Mouse (Mus musculus) liver, embryonic 16.5 days (tissue): ENCODE measurements around the gene Hoxa7. TPM values are rescaled to one million over a fixed set of nuclear protein-coding genes. Genes with fewer than 3 reads are reported as not detected.

Source experiments
- ATAC-seq: fragments of 200-750 bp; cut with Nextera tagmentation; 2 replicates; pipeline ENCODE4 v1.8.0; 2017; ENCODE audit warnings: low read depth, mild to moderate bottlenecking, moderate number of reproducible peaks, moderate library complexity
- H3K27ac ChIP-seq: fragments of 300-500 bp; sonication (generic); 2 replicates; pipeline ENCODE4 v1.5.1; 2014; ENCODE audit warnings: mild to moderate bottlenecking, low read length
- H3K27me3 ChIP-seq: fragments of 300-500 bp; sonication (generic); 2 replicates; pipeline ENCODE4 v1.6.1; 2014; ENCODE audit warnings: low read depth, low read length, mixed read lengths; ENCODE audit not compliant: control insufficient read depth, insufficient read depth
- H3K36me3 ChIP-seq: fragments of 300-500 bp; sonication (generic); 2 replicates; pipeline ENCODE4 v1.6.1; 2014; ENCODE audit warnings: mild to moderate bottlenecking; ENCODE audit not compliant: control insufficient read depth, insufficient read depth
- H3K4me1 ChIP-seq: fragments of 300-500 bp; sonication (generic); 2 replicates; pipeline ENCODE4 v1.6.1; 2014; ENCODE audit warnings: low read depth, low read length, mixed read lengths; ENCODE audit not compliant: control insufficient read depth
- H3K4me2 ChIP-seq: fragments of 300-500 bp; sonication (generic); 2 replicates; pipeline ENCODE4 v1.6.1; 2014; ENCODE audit warnings: low read depth, low read length, mixed read lengths
- H3K4me3 ChIP-seq: fragments of 300-500 bp; sonication (generic); 2 replicates; pipeline ENCODE4 v1.5.1; 2014; ENCODE audit warnings: low read depth, mild to moderate bottlenecking, low read length
- H3K9ac ChIP-seq: fragments of 300-500 bp; sonication (generic); 2 replicates; pipeline ENCODE4 v1.6.1; 2014; ENCODE audit warnings: low read depth, low read length
- H3K9me3 ChIP-seq: fragments of 300-500 bp; sonication (generic); replicated peaks from 2 replicates; pipeline ENCODE4 v1.6.1; 2016; ENCODE audit warnings: low read length; ENCODE audit not compliant: control insufficient read depth
- whole genome bisulfite sequencing: fragments of 180-500 bp; shearing (Covaris S2); extraction: QIAGEN DNeasy Blood & Tissue Kit; methylation state at CpG from one replicate; pipeline ENCODE4 v1.1.7; 2014; ENCODE audit not compliant: insufficient replicate concordance; 5-methylcytosine and 5-hydroxymethylcytosine counted together
- polyA plus RNA-seq: library from polyadenylated mRNA; unstranded; fragments of >200 nt; fragmentation: Nextera tagmentation; extraction: Ambion mirVana; gene quantifications from 2 replicates; pipeline ENCODE4 v1.2.1, GENCODE M21; 2015

Hoxa7 gene
- polyA plus RNA-seq, 1 experiment from 2014 or later, result 0.34 TPM

- Histone ChIP-seq H3K4me3 (no peak overlapping the region), H3K4me1 (no peaks in the 10 kb centered on the region; the same call in none of the 2 replicates), H3K9me3 (no peaks in the 10 kb centered on the region), H3K4me2 (no peak overlapping the region), H3K9ac (no peak overlapping the region), H3K27me3 (peaks cover 96% of the 10 kb centered on the region), H3K27ac (no peak overlapping the region), H3K36me3 (no peaks in the 10 kb centered on the region)
- ATAC-seq, result no peak
- 7% methylated on average over 4 of the region's 4 CpGs for WGBS
Measured at GRCm38 (mm10) chr6:52242801-52243332, 21.2 kb upstream of the Hoxa7 start.

- WGBS, result 2% methylated on average over 9 of the region's 9 CpGs
- Histone ChIP-seq H3K27me3 (peaks cover 97% of the 10 kb centered on the region), H3K9ac (no peak overlapping the region), H3K9me3 (no peaks in the 10 kb centered on the region), H3K27ac (no peak overlapping the region), H3K4me2 (no peak overlapping the region), H3K36me3 (no peaks in the 10 kb centered on the region), H3K4me3 (no peak overlapping the region), H3K4me1 (no peaks in the 10 kb centered on the region; the same call in none of the 2 replicates)
- no peak for ATAC-seq
Measured at GRCm38 (mm10) chr6:52241001-52241621, 19.5 kb upstream of the Hoxa7 start.

DNA sequence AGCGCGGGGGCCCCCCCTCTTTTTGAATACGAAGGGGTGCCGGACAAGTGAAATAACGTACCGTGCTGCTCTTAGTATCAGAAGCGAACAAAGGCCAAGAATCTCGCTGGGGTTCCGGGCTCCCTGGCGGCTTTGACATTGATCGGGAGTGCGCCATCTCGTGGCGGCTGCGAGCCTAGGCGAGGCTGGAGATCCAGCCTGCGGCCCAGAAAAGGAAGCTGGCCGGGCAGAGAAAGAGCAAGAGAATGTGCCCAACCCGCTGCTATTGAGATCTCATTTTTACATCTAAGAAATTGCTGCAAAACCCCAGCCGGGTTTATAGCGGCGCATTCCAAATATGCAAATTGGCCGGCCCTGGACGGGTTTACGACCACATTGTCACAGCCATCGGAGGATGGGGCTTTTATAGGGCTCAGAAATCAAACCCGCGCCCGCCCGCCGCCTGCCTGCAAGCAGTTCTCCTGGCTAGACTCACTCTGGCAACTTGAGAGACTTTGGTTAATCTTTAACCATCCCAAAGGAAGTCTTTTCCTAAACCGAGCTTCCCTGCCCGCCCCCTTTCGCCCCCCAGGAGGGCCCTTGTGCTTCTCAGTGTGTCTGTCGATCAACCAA is 18.8 kb upstream of the Hoxa7 start, which contains the start of gene Hoxa10:
Gene Hoxa10, minus strand, starts transcription at position 466 of the 612 bp plus-strand sequence.
- no peak for ATAC-seq
- H3K27me3 ChIP-seq, result peaks cover 97% of the 10 kb centered on the region
- no peak within 1 kb of the TSS for H3K27ac ChIP-seq
- no peaks in the 10 kb centered on the region; the same call in 1 of the 2 replicates for H3K4me1 ChIP-seq
- 3% methylated on average over 35 of the region's 35 CpGs for WGBS
- H3K36me3 ChIP-seq, result no peaks in the 10 kb centered on the region
- H3K9me3 ChIP-seq, result no peaks in the 10 kb centered on the region
- H3K4me2 ChIP-seq, result no peak within 1 kb of the TSS
- no peak within 1 kb of the TSS for H3K4me3 ChIP-seq
- no peak within 1 kb of the TSS for H3K9ac ChIP-seq

DNA sequence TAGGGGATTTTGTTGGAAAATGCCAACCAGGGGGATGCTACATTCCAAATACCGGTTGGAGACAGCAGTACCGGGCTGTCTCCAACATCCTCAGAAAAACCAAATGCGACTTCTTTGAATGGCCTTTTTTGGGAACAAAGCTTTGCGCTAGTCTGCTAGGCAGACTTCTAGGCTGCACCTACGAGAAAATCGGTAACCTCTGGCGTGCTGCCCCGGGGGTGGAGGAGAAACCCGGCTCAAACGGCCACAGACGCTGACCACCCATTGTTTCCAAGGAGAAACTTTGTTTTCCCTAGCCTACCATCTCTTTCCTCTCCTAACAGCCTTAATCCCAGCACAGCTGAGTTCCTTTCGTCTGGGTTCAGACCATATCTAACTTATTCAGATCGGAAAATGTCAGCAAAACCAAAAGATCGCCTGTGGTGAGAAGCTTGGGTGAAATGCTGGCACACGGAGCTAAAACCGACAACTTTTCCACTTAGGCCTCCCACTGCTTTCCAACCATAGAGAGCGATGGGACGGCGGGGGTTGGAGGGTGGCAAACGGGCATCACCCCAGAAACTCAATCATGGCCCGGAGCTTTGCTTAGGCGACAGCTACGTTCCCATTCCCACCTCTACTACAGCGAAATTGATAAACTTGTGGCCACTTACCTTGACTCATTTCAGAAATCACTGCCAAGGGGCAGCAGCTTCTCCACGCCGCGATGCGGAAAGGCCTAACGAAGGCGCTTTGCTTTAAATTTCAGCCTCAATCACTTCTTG is 18.2 kb upstream of the Hoxa7 start:
- Histone ChIP-seq H3K9me3 (no peaks in the 10 kb centered on the region), H3K9ac (no peak overlapping the region), H3K27me3 (peaks cover 97% of the 10 kb centered on the region), H3K4me3 (no peak overlapping the region), H3K27ac (no peak overlapping the region), H3K36me3 (no peaks in the 10 kb centered on the region), H3K4me2 (no peak overlapping the region), H3K4me1 (no peaks in the 10 kb centered on the region; the same call in 1 of the 2 replicates)
- 3% methylated on average over 30 of the region's 30 CpGs for WGBS
- ATAC-seq, result no peak

DNA sequence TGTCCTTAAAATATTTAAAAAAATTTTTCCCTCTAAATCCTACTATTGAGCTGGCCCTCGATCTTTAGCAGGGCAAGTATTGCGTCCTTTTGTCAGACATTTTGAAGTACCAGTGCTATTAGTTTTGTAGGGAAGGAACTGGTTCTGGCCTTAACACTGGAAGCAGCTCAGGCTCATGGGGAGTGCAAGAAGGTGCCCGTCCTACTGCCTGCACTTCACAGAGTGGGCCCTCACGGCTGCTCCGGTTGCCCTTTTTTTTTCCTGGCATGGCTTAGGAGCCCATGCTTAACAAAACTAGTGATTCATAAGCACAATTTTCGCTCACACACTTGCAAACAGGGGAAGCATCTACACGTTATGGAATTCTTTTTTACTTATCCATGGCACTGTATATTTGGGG is 17.3 kb upstream of the Hoxa7 start:
- peaks cover 97% of the 10 kb centered on the region for H3K27me3 ChIP-seq
- no peak overlapping the region for H3K4me3 ChIP-seq
- no peaks in the 10 kb centered on the region; the same call in 1 of the 2 replicates for H3K4me1 ChIP-seq
- no peaks in the 10 kb centered on the region for H3K9me3 ChIP-seq
- no peak overlapping the region for H3K9ac ChIP-seq
- no peaks in the 10 kb centered on the region for H3K36me3 ChIP-seq
- no peak overlapping the region for H3K27ac ChIP-seq
- H3K4me2 ChIP-seq, result no peak overlapping the region
- ATAC-seq, result no peak
- WGBS, result 8% methylated on average over 7 of the region's 7 CpGs

- 4% methylated on average over 7 of the region's 7 CpGs for WGBS
Measured at GRCm38 (mm10) chr6:52238155-52238545, 16.5 kb upstream of the Hoxa7 start.

GRCm38 (mm10) chr6:52237346-52238154 is 15.9 kb upstream of the Hoxa7 start:
- Histone ChIP-seq H3K9me3 (no peaks in the 10 kb centered on the region), H3K4me2 (no peak overlapping the region), H3K36me3 (no peaks in the 10 kb centered on the region), H3K4me1 (no peaks in the 10 kb centered on the region; the same call in 1 of the 2 replicates), H3K4me3 (no peak overlapping the region), H3K27me3 (peaks cover 97% of the 10 kb centered on the region), H3K9ac (no peak overlapping the region), H3K27ac (no peak overlapping the region)
- WGBS, result 27% methylated on average over 10 of the region's 10 CpGs
- ATAC-seq, result no peak

More at GRCm38 (mm10) chr6:52238155-52238545, 16.5 kb upstream of the Hoxa7 start:
- Histone ChIP-seq H3K4me1 (no peaks in the 10 kb centered on the region; the same call in 1 of the 2 replicates), H3K4me2 (no peak overlapping the region), H3K36me3 (no peaks in the 10 kb centered on the region), H3K9ac (no peak overlapping the region), H3K4me3 (no peak overlapping the region), H3K27me3 (peaks cover 97% of the 10 kb centered on the region), H3K27ac (no peak overlapping the region), H3K9me3 (no peaks in the 10 kb centered on the region)
- ATAC-seq, result no peak

GRCm38 (mm10) chr6:52236806-52237205 is 15.2 kb upstream of the Hoxa7 start:
- no peak overlapping the region for H3K4me2 ChIP-seq
- H3K4me1 ChIP-seq, result no peaks in the 10 kb centered on the region; the same call in 1 of the 2 replicates
- no peak for ATAC-seq
- H3K27me3 ChIP-seq, result peaks cover 98% of the 10 kb centered on the region
- no peak overlapping the region for H3K27ac ChIP-seq
- 28% methylated on average over 3 of the region's 3 CpGs for WGBS
- H3K36me3 ChIP-seq, result no peaks in the 10 kb centered on the region
- H3K9ac ChIP-seq, result no peak overlapping the region
- H3K9me3 ChIP-seq, result no peaks in the 10 kb centered on the region
- H3K4me3 ChIP-seq, result no peak overlapping the region
